Mouse (Mus musculus) embryonic facial prominence, embryonic 13.5 days (tissue): ENCODE measurements around the gene Sval1. TPM values are rescaled to one million over a fixed set of nuclear protein-coding genes. Genes with fewer than 3 reads are reported as not detected.

Experiments used
- ATAC-seq: fragments of 200-750 bp; cut with Nextera tagmentation; 2 replicates; pipeline ENCODE4 v1.8.0; 2017; ENCODE audit warnings: low read depth; ENCODE audit not compliant: insufficient number of reproducible peaks, insufficient read depth, low FRiP score, low TSS enrichment
- H3K27ac ChIP-seq: fragments of 300-500 bp; sonication (generic); 2 replicates; pipeline ENCODE4 v1.5.1; 2015; ENCODE audit warnings: moderate library complexity, mild to moderate bottlenecking, inconsistent platforms
- H3K27me3 ChIP-seq: fragments of 300-500 bp; sonication (generic); 2 replicates; pipeline ENCODE4 v1.6.1; 2015; ENCODE audit warnings: mild to moderate bottlenecking, inconsistent platforms
- H3K36me3 ChIP-seq: fragments of 300-500 bp; sonication (generic); 2 replicates; pipeline ENCODE4 v1.6.1; 2015; ENCODE audit warnings: mild to moderate bottlenecking, inconsistent platforms
- H3K4me1 ChIP-seq: fragments of 300-500 bp; sonication (generic); 2 replicates; pipeline ENCODE4 v1.6.1; 2015; ENCODE audit warnings: inconsistent platforms
- H3K4me2 ChIP-seq: fragments of 300-500 bp; sonication (generic); 2 replicates; pipeline ENCODE4 v1.6.1; 2015; ENCODE audit warnings: moderate library complexity, mild to moderate bottlenecking, inconsistent platforms
- H3K4me3 ChIP-seq: fragments of 300-500 bp; sonication (generic); 2 replicates; pipeline ENCODE4 v1.5.1; 2015; ENCODE audit warnings: mild to moderate bottlenecking, inconsistent platforms
- H3K9ac ChIP-seq: fragments of 300-500 bp; sonication (generic); 2 replicates; pipeline ENCODE4 v1.6.1; 2015; ENCODE audit warnings: mild to moderate bottlenecking, inconsistent platforms
- H3K9me3 ChIP-seq: fragments of 300-500 bp; sonication (generic); 2 replicates; pipeline ENCODE4 v1.6.1; 2016; ENCODE audit warnings: inconsistent platforms
- whole genome bisulfite sequencing: fragments of 180-500 bp; shearing (Covaris S2); methylation state at CpG from one replicate; pipeline ENCODE4 v1.1.7; 2015; ENCODE audit warnings: mixed read lengths; 5-methylcytosine and 5-hydroxymethylcytosine counted together
- polyA plus RNA-seq: library from polyadenylated mRNA; unstranded; fragments of >200 nt; fragmentation: Nextera tagmentation; extraction: Ambion mirVana; gene quantifications from 2 replicates; pipeline ENCODE4 v1.2.1, GENCODE M21; 2015

Sval1 gene
- polyA plus RNA-seq, result not detected in 2 replicates

GRCm38 (mm10) chr6:41951330-41951729, at the start of gene Sval1:
TSS of gene Sval1 (plus strand) at chr6:41951630.
- Histone ChIP-seq H3K36me3 (no peaks in the 10 kb centered on the region), H3K27me3 (no peaks in the 10 kb centered on the region), H3K27ac (no peak within 1 kb of the TSS), H3K9ac (no peak within 1 kb of the TSS), H3K4me2 (no peak within 1 kb of the TSS), H3K9me3 (0 out of 2 replicates have a peak, but pooled peaks cover 3% of the 10 kb centered on the region), H3K4me1 (no peaks in the 10 kb centered on the region), H3K4me3 (no peak within 1 kb of the TSS)
- WGBS, result 67% methylated on average over 1 of the region's 1 CpGs
- no peak for ATAC-seq

- Histone ChIP-seq H3K4me1 (no peaks in the 10 kb centered on the region), H3K27ac (no peak overlapping the region), H3K9ac (no peak overlapping the region), H3K4me3 (no peak overlapping the region), H3K4me2 (no peak overlapping the region), H3K36me3 (no peaks in the 10 kb centered on the region), H3K9me3 (no peaks in the 10 kb centered on the region), H3K27me3 (no peaks in the 10 kb centered on the region)
- WGBS, result 77% methylated on average over 5 of the region's 5 CpGs
- no peak for ATAC-seq
Observed at GRCm38 (mm10) chr6:41911625-41912024, 39.8 kb upstream of the Sval1 start.

GRCm38 (mm10) chr6:41914883-41915282, 36.5 kb upstream of the Sval1 start:
- no peaks in the 10 kb centered on the region for H3K9me3 ChIP-seq
- H3K4me2 ChIP-seq, result no peak overlapping the region
- H3K9ac ChIP-seq, result no peak overlapping the region
- no peaks in the 10 kb centered on the region for H3K27me3 ChIP-seq
- WGBS, result 61% methylated on average over 2 of the region's 2 CpGs
- no peak overlapping the region for H3K27ac ChIP-seq
- no peak overlapping the region for H3K4me3 ChIP-seq
- H3K36me3 ChIP-seq, result no peaks in the 10 kb centered on the region
- H3K4me1 ChIP-seq, result no peaks in the 10 kb centered on the region
- no peak for ATAC-seq

DNA sequence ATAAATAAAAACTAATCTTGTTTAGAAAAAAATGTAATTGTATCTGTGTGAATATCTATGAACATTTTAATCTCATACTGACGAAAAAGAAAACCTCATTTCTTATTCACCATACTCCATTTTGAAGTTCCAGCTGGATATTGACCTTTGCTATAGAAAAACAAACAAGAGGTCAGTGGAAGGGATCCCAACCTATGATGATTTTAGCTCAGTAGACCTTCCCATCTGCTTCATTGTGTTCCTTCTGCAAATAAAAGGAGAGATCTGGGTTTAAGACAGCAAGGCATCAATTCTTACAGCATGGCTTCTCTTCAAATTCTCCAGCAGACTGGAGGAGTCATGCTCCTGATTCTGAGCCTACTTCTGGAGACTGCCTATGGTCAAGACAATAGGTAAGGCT, 16.4 kb downstream of the Sval1 start, which contains the start of gene Sval3:
Sval3 (plus strand) TSS at position 301 of the 400 bp plus-strand sequence.
- WGBS, result 71% methylated on average over 1 of the region's 1 CpGs
- Histone ChIP-seq H3K9me3 (no peaks in the 10 kb centered on the region), H3K4me2 (no peak within 1 kb of the TSS), H3K27ac (no peak within 1 kb of the TSS), H3K4me1 (no peaks in the 10 kb centered on the region), H3K36me3 (no peaks in the 10 kb centered on the region), H3K4me3 (no peak within 1 kb of the TSS), H3K9ac (no peak within 1 kb of the TSS), H3K27me3 (no peaks in the 10 kb centered on the region)
- no peak for ATAC-seq

Other genes starting within 250 kb of the Sval1 start
- 1.3 and 3.3 TPM in 2 replicates for gene Kel, start 247.3 kb upstream of the Sval1 start, polyA plus RNA-seq
- gene Olfr459, start 176.5 kb upstream of the Sval1 start, polyA plus RNA-seq, result not detected in 2 replicates
- not detected in 2 replicates for gene Pip, start 104.1 kb upstream of the Sval1 start, polyA plus RNA-seq
- not detected in 2 replicates for gene Sval2, start 98.6 kb upstream of the Sval1 start, polyA plus RNA-seq
- not detected in 2 replicates for gene Sval3, start 16.5 kb downstream of the Sval1 start, polyA plus RNA-seq
- not detected in 2 replicates for gene Sva, start 86.8 kb downstream of the Sval1 start, polyA plus RNA-seq
- gene Tas2r139, start 189.3 kb downstream of the Sval1 start, polyA plus RNA-seq, result not detected in 2 replicates